Mouse (Mus musculus): ENCODE data around the gene Megf8. TPM values are rescaled to one million over a fixed set of nuclear protein-coding genes. Genes with fewer than 3 reads are reported as not detected.

Megf8 gene
- polyA plus RNA-seq, 1 experiment from 2014 or later, result 8.1 TPM

- Histone ChIP-seq H3K36me3 (peaks cover 18% of the 10 kb centered on the region), H3K9me3 (no peaks in the 10 kb centered on the region)
- peak; percentile 75; the same call in 1 of the 2 replicates for ATAC-seq
Measured at GRCm38 (mm10) chr7:25333596-25334307, 16.8 kb downstream of the Megf8 start.

GRCm38 (mm10) chr7:25334472-25334871, 17.5 kb downstream of the Megf8 start:
- Histone ChIP-seq H3K4me2 (replicated peaks) (no peak overlapping the region), H3K4me1 (replicated peaks) (no peaks in the 10 kb centered on the region), H3K27me3 (replicated peaks) (no peaks in the 10 kb centered on the region), H3K4me3 (replicated peaks) (no peak overlapping the region), H3K9me3 (no peaks in the 10 kb centered on the region), H3K27ac (no peak overlapping the region), H3K36me3 (peaks cover 18% of the 10 kb centered on the region), H3K9ac (no peak overlapping the region)
- no peak for ATAC-seq
- 81% methylated on average over 12 of the region's 12 CpGs for WGBS

More at GRCm38 (mm10) chr7:25333596-25334307, 16.8 kb downstream of the Megf8 start:
- Histone ChIP-seq H3K9ac (no peak overlapping the region), H3K27ac (no peak overlapping the region), H3K4me1 (replicated peaks) (no peaks in the 10 kb centered on the region), H3K4me2 (replicated peaks) (no peak overlapping the region), H3K27me3 (replicated peaks) (no peaks in the 10 kb centered on the region), H3K4me3 (replicated peaks) (no peak overlapping the region)
- WGBS, result 38% methylated on average over 16 of the region's 16 CpGs

- Histone ChIP-seq H3K27me3 (replicated peaks) (no peaks in the 10 kb centered on the region), H3K4me2 (replicated peaks) (no peak overlapping the region), H3K4me3 (replicated peaks) (no peak overlapping the region), H3K9ac (no peak overlapping the region), H3K36me3 (peaks cover 9% of the 10 kb centered on the region; the same call in 1 of the 2 replicates), H3K27ac (no peak overlapping the region), H3K9me3 (no peaks in the 10 kb centered on the region), H3K4me1 (replicated peaks) (no peaks in the 10 kb centered on the region)
- ATAC-seq, result peak; percentile 76
- 82% methylated on average over 9 of the region's 9 CpGs for WGBS
Measured at GRCm38 (mm10) chr7:25339329-25339728, 22.4 kb downstream of the Megf8 start.

- Histone ChIP-seq H3K27me3 (replicated peaks) (no peaks in the 10 kb centered on the region), H3K4me2 (replicated peaks) (no peak overlapping the region), H3K9me3 (no peaks in the 10 kb centered on the region), H3K36me3 (0 out of 2 replicates have a peak, but pooled peaks cover 3% of the 10 kb centered on the region), H3K9ac (no peak overlapping the region), H3K4me3 (replicated peaks) (no peak overlapping the region), H3K4me1 (replicated peaks) (no peaks in the 10 kb centered on the region), H3K27ac (no peak overlapping the region)
- no peak for ATAC-seq
- 86% methylated on average over 20 of the region's 20 CpGs for WGBS
Measured at GRCm38 (mm10) chr7:25341000-25341784, 24.2 kb downstream of the Megf8 start.

- Histone ChIP-seq H3K9ac (no peak overlapping the region), H3K4me2 (replicated peaks) (no peak overlapping the region), H3K9me3 (no peaks in the 10 kb centered on the region), H3K4me3 (replicated peaks) (no peak overlapping the region), H3K27me3 (replicated peaks) (no peaks in the 10 kb centered on the region), H3K36me3 (peaks cover 30% of the 10 kb centered on the region), H3K4me1 (replicated peaks) (no peaks in the 10 kb centered on the region), H3K27ac (no peak overlapping the region)
- ATAC-seq, result no peak
- WGBS, result 88% methylated on average over 8 of the region's 8 CpGs
Measured at GRCm38 (mm10) chr7:25348861-25349260, 31.9 kb downstream of the Megf8 start.

- Histone ChIP-seq H3K4me3 (replicated peaks) (no peak overlapping the region), H3K27ac (no peak overlapping the region), H3K4me2 (replicated peaks) (no peak overlapping the region), H3K27me3 (replicated peaks) (no peaks in the 10 kb centered on the region), H3K9ac (no peak overlapping the region), H3K9me3 (no peaks in the 10 kb centered on the region), H3K4me1 (replicated peaks) (no peaks in the 10 kb centered on the region), H3K36me3 (peaks cover 12% of the 10 kb centered on the region)
- ATAC-seq, result peak; percentile 36; the same call in 1 of the 2 replicates
- WGBS, result 82% methylated on average over 19 of the region's 19 CpGs
Measured at GRCm38 (mm10) chr7:25358721-25359206, 41.8 kb downstream of the Megf8 start.

GRCm38 (mm10) chr7:25363151-25363550, 46.2 kb downstream of the Megf8 start:
- Histone ChIP-seq H3K4me2 (replicated peaks) (no peak overlapping the region), H3K4me1 (replicated peaks) (peaks cover 4% of the 10 kb centered on the region; the same call in 1 of the 2 replicates), H3K9me3 (no peaks in the 10 kb centered on the region), H3K27me3 (replicated peaks) (peaks cover 22% of the 10 kb centered on the region), H3K9ac (no peak overlapping the region), H3K27ac (no peak overlapping the region), H3K4me3 (replicated peaks) (no peak overlapping the region), H3K36me3 (peaks cover 9% of the 10 kb centered on the region)
- WGBS, result 83% methylated on average over 19 of the region's 19 CpGs
- no peak for ATAC-seq

- Histone ChIP-seq H3K9me3 (no peaks in the 10 kb centered on the region), H3K4me1 (replicated peaks) (peaks cover 4% of the 10 kb centered on the region; the same call in 1 of the 2 replicates), H3K27ac (no peak overlapping the region), H3K36me3 (peaks cover 9% of the 10 kb centered on the region), H3K27me3 (replicated peaks) (peaks cover 27% of the 10 kb centered on the region), H3K4me3 (replicated peaks) (no peak overlapping the region), H3K9ac (no peak overlapping the region), H3K4me2 (replicated peaks) (no peak overlapping the region)
- ATAC-seq, result no peak
- 93% methylated on average over 17 of the region's 17 CpGs for WGBS
Measured at GRCm38 (mm10) chr7:25363632-25364031, 46.7 kb downstream of the Megf8 start.

GRCm38 (mm10) chr7:25365937-25366625, 49.1 kb downstream of the Megf8 start:
- Histone ChIP-seq H3K27ac (no peak overlapping the region), H3K27me3 (replicated peaks) (peaks cover 42% of the 10 kb centered on the region), H3K9ac (no peak overlapping the region), H3K4me3 (replicated peaks) (no peak overlapping the region), H3K4me1 (replicated peaks) (peaks cover 4% of the 10 kb centered on the region; the same call in 1 of the 2 replicates), H3K36me3 (no peaks in the 10 kb centered on the region; the same call in 1 of the 2 replicates), H3K4me2 (replicated peaks) (no peak overlapping the region), H3K9me3 (no peaks in the 10 kb centered on the region)
- 49% methylated on average over 13 of the region's 13 CpGs for WGBS
- ATAC-seq, result no peak

GRCm38 (mm10) chr7:25367632-25368293, 50.8 kb downstream of the Megf8 start:
- H3K36me3 ChIP-seq, result no peaks in the 10 kb centered on the region
- no peaks in the 10 kb centered on the region for H3K9me3 ChIP-seq
- peaks cover 4% of the 10 kb centered on the region; the same call in 1 of the 2 replicates for H3K4me1 ChIP-seq (replicated peaks)
- H3K4me3 ChIP-seq (replicated peaks), result no peak overlapping the region
- peaks cover 42% of the 10 kb centered on the region for H3K27me3 ChIP-seq (replicated peaks)
- no peak overlapping the region; the same call in 1 of the 2 replicates for H3K4me2 ChIP-seq (replicated peaks)
- WGBS, result 3% methylated on average over 33 of the region's 33 CpGs
- no peak overlapping the region for H3K27ac ChIP-seq
- ATAC-seq, result no peak
- H3K9ac ChIP-seq, result peak overlapping the region; percentile 21; the same call in 1 of the 2 replicates

GRCm38 (mm10) chr7:25368333-25368732, 51.4 kb downstream of the Megf8 start:
- Histone ChIP-seq H3K9ac (no peak overlapping the region), H3K27me3 (replicated peaks) (peaks cover 42% of the 10 kb centered on the region), H3K4me3 (replicated peaks) (no peak overlapping the region), H3K9me3 (no peaks in the 10 kb centered on the region), H3K4me2 (replicated peaks) (no peak overlapping the region), H3K36me3 (no peaks in the 10 kb centered on the region), H3K27ac (no peak overlapping the region), H3K4me1 (replicated peaks) (peaks cover 4% of the 10 kb centered on the region; the same call in 1 of the 2 replicates)
- 24% methylated on average over 12 of the region's 12 CpGs for WGBS
- no peak for ATAC-seq

Data from intestine, embryonic 15.5 days (tissue).